Mouse (Mus musculus) effector memory CD4-positive, alpha-beta T cell, adult 5 months (primary cell): ENCODE data around the gene Ppfibp1. TPM values are rescaled to one million over a fixed set of nuclear protein-coding genes. Genes with fewer than 3 reads are reported as not detected.

ENCODE experiments used
- polyA plus RNA-seq: library from polyadenylated mRNA; unstranded; fragments of 100-300 nt; shearing (Covaris generic); gene quantifications from one replicate; pipeline ENCODE4 v1.2.1, GENCODE M21; 2017

Ppfibp1 gene
- 9.2 TPM for polyA plus RNA-seq

DNA sequence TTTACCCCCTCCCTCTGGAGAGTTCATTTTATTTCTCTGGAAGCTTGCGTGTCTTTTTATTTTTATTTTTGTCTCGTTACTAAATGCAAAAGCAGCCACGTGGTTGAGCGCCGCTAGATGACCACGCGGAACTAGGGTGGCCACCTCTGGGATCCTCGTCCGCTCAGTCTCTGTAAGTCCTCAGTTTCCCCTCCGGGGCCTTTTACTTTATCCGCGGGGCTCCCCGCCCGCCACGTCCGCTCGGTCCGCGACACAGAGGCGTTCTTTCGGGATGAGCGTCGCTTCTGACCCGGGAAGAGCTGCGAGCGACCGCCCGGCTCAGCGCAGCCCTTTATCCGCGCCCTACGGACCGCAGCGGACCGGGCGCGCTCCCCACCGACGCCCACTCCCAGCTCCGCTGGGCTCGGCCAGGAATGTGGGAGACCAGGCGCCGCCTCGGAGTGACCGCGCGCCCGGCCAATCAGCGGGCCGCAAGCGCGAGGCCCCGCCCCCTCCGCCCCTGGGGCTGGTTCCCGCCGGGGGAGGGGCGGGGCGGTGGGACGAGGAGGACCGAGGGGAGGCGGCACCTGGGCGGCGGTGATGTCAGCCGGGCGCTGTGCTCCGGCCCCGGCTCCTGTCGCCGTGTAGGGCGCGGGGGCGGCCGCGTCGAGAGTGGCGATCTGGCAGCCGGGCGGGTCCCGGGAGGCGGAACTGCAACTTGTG is at the start of gene Ppfibp1:
Gene Ppfibp1, plus strand, starts transcription at position 530 of the 702 bp plus-strand sequence.

GRCm38 (mm10) chr6:146850050-146850449 is 38.2 kb upstream of the Ppfibp1 start, which contains the start of gene Smco2:
Gene Smco2 (plus strand): TSS chr6:146850104.

DNA sequence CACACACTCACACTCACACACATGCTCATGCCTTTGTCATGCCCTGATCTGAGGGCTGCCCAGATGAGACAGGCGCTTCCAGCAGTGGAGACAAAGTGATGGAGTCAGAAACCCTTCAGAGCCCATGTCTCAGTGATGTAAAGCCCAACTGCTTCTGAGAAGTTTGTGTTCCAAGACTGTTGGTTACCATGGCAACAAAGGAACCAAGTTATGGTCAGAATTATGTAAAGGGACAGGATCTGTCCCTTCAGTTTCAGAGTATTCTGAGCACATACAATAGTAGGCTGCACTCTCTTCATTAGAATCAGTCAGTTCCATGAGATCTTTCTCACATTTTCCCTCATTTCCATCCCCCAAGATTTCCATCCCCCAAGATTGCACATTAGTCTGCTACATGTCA is 66.0 kb downstream of the Ppfibp1 start, which contains the start of gene 1700034J05Rik:
Gene 1700034J05Rik, minus strand, starts transcription at position 165 of the 400 bp plus-strand sequence.

GRCm38 (mm10) chr6:147032303-147032925 is 144.1 kb downstream of the Ppfibp1 start, which contains the start of gene Rep15:
Gene Rep15 (plus strand): TSS chr6:147032584.

DNA sequence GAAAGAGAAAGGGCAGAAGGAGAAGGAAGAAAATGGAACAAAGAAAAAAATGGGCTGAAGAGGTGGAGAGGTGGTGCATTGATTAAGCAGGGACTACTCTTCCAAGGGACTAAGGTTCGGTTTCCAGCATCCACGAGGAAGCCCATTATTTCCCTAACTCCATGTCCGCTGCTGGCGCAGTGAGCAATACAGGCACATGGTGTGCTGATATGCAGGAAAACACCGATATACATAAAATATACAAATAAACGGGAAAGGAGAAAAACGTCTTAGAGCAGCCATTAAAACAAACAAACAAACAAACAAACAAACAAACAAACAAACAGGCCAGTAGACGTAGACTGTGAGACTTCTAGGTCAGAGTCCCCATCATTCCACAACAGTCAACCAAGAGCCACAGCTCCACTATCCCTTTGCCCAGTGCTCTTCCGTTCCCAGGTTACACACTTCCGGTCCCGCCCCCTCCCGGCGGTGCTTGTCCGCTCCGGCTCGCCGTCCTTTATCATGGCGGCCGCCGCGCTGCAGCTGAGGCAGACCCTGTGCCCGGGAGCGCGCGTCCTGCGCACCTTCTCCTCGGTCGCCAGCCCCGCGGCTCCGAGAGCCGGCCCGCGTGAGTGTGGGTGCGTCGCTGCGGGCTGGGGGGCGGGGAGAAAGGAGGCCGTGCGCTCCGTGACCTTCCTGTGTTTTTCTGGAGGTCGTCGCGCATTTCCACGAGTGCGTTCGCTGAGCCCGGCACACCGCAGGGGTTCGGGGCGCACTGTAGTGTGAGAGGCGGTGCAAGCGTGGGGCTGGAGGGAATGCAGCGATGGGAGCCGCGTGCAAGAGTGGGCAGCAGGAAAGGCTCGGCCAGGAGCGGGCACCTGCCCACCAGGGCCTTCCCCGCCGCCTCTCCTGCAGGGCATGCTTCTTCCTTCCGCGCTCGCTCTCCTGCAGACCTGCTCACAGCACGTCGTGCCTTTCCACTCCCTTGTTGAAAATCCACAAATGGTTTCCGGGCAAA is 154.3 kb downstream of the Ppfibp1 start, which contains the start of gene Mrps35:
Gene Mrps35, plus strand, starts transcription at position 474 of the 1,000 bp plus-strand sequence.

Other genes with a start within 250 kb of the Ppfibp1 start
- 76.9 TPM for gene Med21, start 245.9 kb upstream of the Ppfibp1 start, polyA plus RNA-seq
- 18.0 TPM for gene Tm7sf3, start 245.7 kb upstream of the Ppfibp1 start, polyA plus RNA-seq
- gene Stk38l, start 163.5 kb upstream of the Ppfibp1 start, polyA plus RNA-seq: 14.4 TPM
- not detected for gene Arntl2, start 92.4 kb upstream of the Ppfibp1 start, polyA plus RNA-seq
- not detected for gene Smco2, start 38.4 kb upstream of the Ppfibp1 start, polyA plus RNA-seq
- not detected for gene 1700034J05Rik, start 65.9 kb downstream of the Ppfibp1 start, polyA plus RNA-seq
- gene Rep15, start 144.1 kb downstream of the Ppfibp1 start, polyA plus RNA-seq: 0.54 TPM
- gene Mrps35, start 154.3 kb downstream of the Ppfibp1 start, polyA plus RNA-seq: 38.3 TPM
- not detected for gene Mansc4, start 198.5 kb downstream of the Ppfibp1 start, polyA plus RNA-seq
- 6.5 TPM for gene Klhl42, start 202.9 kb downstream of the Ppfibp1 start, polyA plus RNA-seq